Mouse (Mus musculus): Measurements from ENCODE around the gene U2af2. TPM values are rescaled to one million over a fixed set of nuclear protein-coding genes. Genes with fewer than 3 reads are reported as not detected.

Gene U2af2
- polyA plus RNA-seq, 1 experiment from 2014 or later: 107 TPM

DNA sequence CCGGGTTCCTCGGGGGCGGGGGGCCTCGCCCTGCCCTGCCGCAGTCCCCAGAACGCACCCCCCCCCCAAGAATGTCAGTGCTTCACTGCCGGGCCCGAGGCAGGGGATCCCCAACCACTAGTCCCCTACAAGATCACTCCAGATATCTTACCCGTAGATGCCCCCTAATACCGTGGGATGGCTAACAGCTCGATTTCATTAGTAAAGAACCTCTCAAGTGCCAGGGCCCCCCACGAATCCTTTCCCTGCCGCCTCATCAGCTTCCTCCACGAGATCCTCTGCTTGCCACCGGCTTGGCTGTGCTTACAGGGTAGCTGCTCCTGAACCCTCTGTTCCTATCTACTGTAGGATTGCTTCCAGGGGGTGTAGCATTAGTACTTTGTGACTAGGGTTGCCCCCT lies 41.3 kb upstream of the U2af2 start:
- peak; percentile 57 for ATAC-seq (replicated peaks)
- no peaks in the 10 kb centered on the region for H3K27me3 ChIP-seq (replicated peaks)
- peaks cover 22% of the 10 kb centered on the region for H3K4me1 ChIP-seq
- H3K4me3 ChIP-seq: peak overlapping the region; percentile 74
- H3K9ac ChIP-seq: peak overlapping the region; percentile 81
- peak overlapping the region; percentile 74 for H3K4me2 ChIP-seq
- no peaks in the 10 kb centered on the region for H3K36me3 ChIP-seq (replicated peaks)
- no peaks in the 10 kb centered on the region for H3K9me3 ChIP-seq
- peak overlapping the region; percentile 91 for H3K27ac ChIP-seq
- 1% methylated on average over 14 of the region's 15 CpGs for WGBS

- Histone ChIP-seq H3K9me3 (no peaks in the 10 kb centered on the region), H3K27ac (peak overlapping the region; percentile 91), H3K9ac (peak overlapping the region; percentile 81), H3K4me2 (peak overlapping the region; percentile 74), H3K4me1 (peaks cover 17% of the 10 kb centered on the region), H3K36me3 (replicated peaks) (no peaks in the 10 kb centered on the region), H3K27me3 (replicated peaks) (no peaks in the 10 kb centered on the region), H3K4me3 (peak overlapping the region; percentile 74)
- WGBS: 48% methylated on average over 5 of the region's 5 CpGs
- ATAC-seq (replicated peaks): no peak
Measured at GRCm38 (mm10) chr7:5021197-5021596, 40.7 kb upstream of the U2af2 start.

- Histone ChIP-seq H3K9me3 (peaks cover 17% of the 10 kb centered on the region), H3K36me3 (replicated peaks) (peaks cover 48% of the 10 kb centered on the region), H3K27ac (no peak overlapping the region), H3K9ac (no peak overlapping the region), H3K4me1 (no peaks in the 10 kb centered on the region), H3K4me3 (no peak overlapping the region), H3K27me3 (replicated peaks) (no peaks in the 10 kb centered on the region), H3K4me2 (no peak overlapping the region)
- no peak for ATAC-seq (replicated peaks)
- WGBS: 96% methylated on average over 22 of the region's 22 CpGs
Measured at GRCm38 (mm10) chr7:5029543-5029942, 32.4 kb upstream of the U2af2 start.

GRCm38 (mm10) chr7:5029946-5030345 lies 32.0 kb upstream of the U2af2 start:
- Histone ChIP-seq H3K4me1 (no peaks in the 10 kb centered on the region), H3K27me3 (replicated peaks) (no peaks in the 10 kb centered on the region), H3K9me3 (peaks cover 17% of the 10 kb centered on the region), H3K9ac (no peak overlapping the region), H3K27ac (no peak overlapping the region), H3K36me3 (replicated peaks) (peaks cover 50% of the 10 kb centered on the region), H3K4me2 (no peak overlapping the region), H3K4me3 (no peak overlapping the region)
- ATAC-seq (replicated peaks): 0 out of 2 replicates have a peak, but pooled peaks have one; percentile 19
- 94% methylated on average over 21 of the region's 21 CpGs for WGBS

- Histone ChIP-seq H3K9ac (no peak overlapping the region), H3K4me3 (no peak overlapping the region), H3K36me3 (replicated peaks) (peaks cover 57% of the 10 kb centered on the region), H3K4me2 (no peak overlapping the region), H3K4me1 (no peaks in the 10 kb centered on the region), H3K27me3 (replicated peaks) (no peaks in the 10 kb centered on the region), H3K27ac (no peak overlapping the region), H3K9me3 (peaks cover 17% of the 10 kb centered on the region)
- ATAC-seq (replicated peaks): no peak
- WGBS: 86% methylated on average over 63 of the region's 63 CpGs
Measured at GRCm38 (mm10) chr7:5030554-5031275, 31.2 kb upstream of the U2af2 start.

DNA sequence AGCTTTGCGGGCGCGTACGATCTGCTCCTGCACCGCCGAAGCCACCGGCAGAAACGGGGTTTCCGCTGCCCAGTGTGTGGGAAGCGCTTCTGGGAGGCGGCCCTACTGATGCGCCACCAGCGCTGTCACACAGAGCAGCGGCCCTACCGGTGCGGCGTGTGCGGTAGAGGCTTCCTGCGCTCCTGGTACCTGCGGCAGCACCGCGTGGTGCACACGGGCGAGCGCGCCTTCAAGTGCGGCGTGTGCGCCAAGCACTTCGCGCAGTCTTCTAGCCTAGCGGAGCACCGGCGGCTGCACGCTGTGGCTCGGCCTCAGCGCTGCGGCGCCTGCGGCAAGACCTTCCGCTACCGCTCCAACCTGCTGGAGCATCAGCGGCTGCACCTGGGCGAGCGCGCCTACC lies 30.4 kb upstream of the U2af2 start:
- Histone ChIP-seq H3K4me1 (no peaks in the 10 kb centered on the region), H3K9ac (no peak overlapping the region), H3K9me3 (peaks cover 17% of the 10 kb centered on the region), H3K36me3 (replicated peaks) (peaks cover 62% of the 10 kb centered on the region), H3K4me2 (no peak overlapping the region), H3K4me3 (no peak overlapping the region), H3K27me3 (replicated peaks) (no peaks in the 10 kb centered on the region), H3K27ac (no peak overlapping the region)
- WGBS: 84% methylated on average over 46 of the region's 46 CpGs
- ATAC-seq (replicated peaks): no peak; the same call in 1 of the 2 replicates

DNA sequence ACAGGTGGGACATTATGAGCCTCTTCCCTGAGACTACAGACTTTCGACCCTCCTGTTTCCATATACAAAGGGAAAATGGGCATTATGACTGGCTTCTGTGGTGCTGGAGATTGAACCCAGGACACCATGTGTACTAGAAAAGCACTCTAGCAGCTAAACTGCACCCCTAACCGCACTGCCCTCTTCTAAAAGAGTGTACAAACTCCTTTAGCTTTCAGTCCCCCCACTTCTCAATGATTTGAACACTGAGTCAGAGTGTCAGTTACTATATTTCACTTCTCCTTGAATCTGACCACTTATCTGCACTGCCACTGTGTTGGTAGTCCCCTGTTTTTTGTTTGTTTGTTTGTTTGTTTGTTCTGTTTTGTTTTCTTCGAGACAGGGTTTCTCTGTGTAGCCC lies 28.1 kb upstream of the U2af2 start, which contains the start of gene 4632433K11Rik:
Gene 4632433K11Rik, plus strand, starts transcription at position 301 of the 400 bp plus-strand sequence.
- peaks cover 17% of the 10 kb centered on the region for H3K9me3 ChIP-seq
- 92% methylated on average over 3 of the region's 3 CpGs for WGBS
- H3K36me3 ChIP-seq (replicated peaks): peaks cover 62% of the 10 kb centered on the region
- no peak within 1 kb of the TSS for H3K9ac ChIP-seq
- ATAC-seq (replicated peaks): no peak
- H3K4me3 ChIP-seq: no peak within 1 kb of the TSS
- no peaks in the 10 kb centered on the region for H3K27me3 ChIP-seq (replicated peaks)
- H3K4me1 ChIP-seq: peaks cover 11% of the 10 kb centered on the region
- no peak within 1 kb of the TSS for H3K27ac ChIP-seq
- no peak within 1 kb of the TSS for H3K4me2 ChIP-seq

GRCm38 (mm10) chr7:5035628-5036027 lies 26.3 kb upstream of the U2af2 start:
- ATAC-seq (replicated peaks): no peak
- Histone ChIP-seq H3K9me3 (peaks cover 9% of the 10 kb centered on the region), H3K4me2 (no peak overlapping the region), H3K27me3 (replicated peaks) (no peaks in the 10 kb centered on the region), H3K4me1 (peaks cover 19% of the 10 kb centered on the region), H3K4me3 (no peak overlapping the region), H3K9ac (no peak overlapping the region), H3K36me3 (replicated peaks) (peaks cover 43% of the 10 kb centered on the region), H3K27ac (no peak overlapping the region)
- WGBS: 97% methylated on average over 17 of the region's 17 CpGs

GRCm38 (mm10) chr7:5036136-5036535 lies 25.8 kb upstream of the U2af2 start:
- peaks cover 4% of the 10 kb centered on the region; the same call in 1 of the 2 replicates for H3K9me3 ChIP-seq
- H3K4me2 ChIP-seq: no peak overlapping the region
- peaks cover 38% of the 10 kb centered on the region for H3K36me3 ChIP-seq (replicated peaks)
- 95% methylated on average over 9 of the region's 9 CpGs for WGBS
- no peak overlapping the region for H3K9ac ChIP-seq
- H3K4me1 ChIP-seq: peaks cover 19% of the 10 kb centered on the region
- no peak overlapping the region for H3K27ac ChIP-seq
- no peaks in the 10 kb centered on the region for H3K27me3 ChIP-seq (replicated peaks)
- no peak overlapping the region for H3K4me3 ChIP-seq
- no peak for ATAC-seq (replicated peaks)

GRCm38 (mm10) chr7:5037026-5037425 lies 24.9 kb upstream of the U2af2 start:
- Histone ChIP-seq H3K4me3 (no peak overlapping the region), H3K4me1 (peaks cover 19% of the 10 kb centered on the region), H3K36me3 (replicated peaks) (peaks cover 30% of the 10 kb centered on the region), H3K27ac (no peak overlapping the region), H3K27me3 (replicated peaks) (no peaks in the 10 kb centered on the region), H3K4me2 (peak overlapping the region; percentile 58), H3K9me3 (no peaks in the 10 kb centered on the region), H3K9ac (no peak overlapping the region)
- 95% methylated on average over 7 of the region's 7 CpGs for WGBS
- ATAC-seq (replicated peaks): no peak

DNA sequence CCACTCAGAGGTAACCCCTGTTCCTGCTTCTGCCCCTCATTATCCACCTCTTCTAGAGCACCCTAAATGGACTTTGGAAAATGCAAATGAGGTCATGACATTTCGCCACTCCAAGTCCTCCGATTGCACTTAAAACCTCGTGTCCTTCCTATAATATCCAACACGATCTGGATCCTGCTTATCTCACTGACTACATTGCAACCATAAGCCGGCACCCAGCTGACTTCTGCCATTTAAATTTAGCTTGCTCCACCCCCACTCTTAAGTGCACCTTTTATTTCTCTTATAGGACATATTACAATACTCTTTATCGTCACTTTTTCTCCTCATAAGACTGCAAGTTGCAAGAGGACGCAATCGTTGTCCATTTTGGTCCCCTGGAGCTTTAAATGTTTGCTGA lies 24.5 kb upstream of the U2af2 start:
- H3K27ac ChIP-seq: peak overlapping the region; percentile 97
- no peaks in the 10 kb centered on the region for H3K27me3 ChIP-seq (replicated peaks)
- no peaks in the 10 kb centered on the region for H3K9me3 ChIP-seq
- H3K4me1 ChIP-seq: peaks cover 19% of the 10 kb centered on the region
- WGBS: 90% methylated on average over 8 of the region's 8 CpGs
- H3K4me3 ChIP-seq: peak overlapping the region; percentile 57
- peaks cover 26% of the 10 kb centered on the region for H3K36me3 ChIP-seq (replicated peaks)
- no peak overlapping the region for H3K9ac ChIP-seq
- no peak for ATAC-seq (replicated peaks)
- H3K4me2 ChIP-seq: peak overlapping the region; percentile 58

DNA sequence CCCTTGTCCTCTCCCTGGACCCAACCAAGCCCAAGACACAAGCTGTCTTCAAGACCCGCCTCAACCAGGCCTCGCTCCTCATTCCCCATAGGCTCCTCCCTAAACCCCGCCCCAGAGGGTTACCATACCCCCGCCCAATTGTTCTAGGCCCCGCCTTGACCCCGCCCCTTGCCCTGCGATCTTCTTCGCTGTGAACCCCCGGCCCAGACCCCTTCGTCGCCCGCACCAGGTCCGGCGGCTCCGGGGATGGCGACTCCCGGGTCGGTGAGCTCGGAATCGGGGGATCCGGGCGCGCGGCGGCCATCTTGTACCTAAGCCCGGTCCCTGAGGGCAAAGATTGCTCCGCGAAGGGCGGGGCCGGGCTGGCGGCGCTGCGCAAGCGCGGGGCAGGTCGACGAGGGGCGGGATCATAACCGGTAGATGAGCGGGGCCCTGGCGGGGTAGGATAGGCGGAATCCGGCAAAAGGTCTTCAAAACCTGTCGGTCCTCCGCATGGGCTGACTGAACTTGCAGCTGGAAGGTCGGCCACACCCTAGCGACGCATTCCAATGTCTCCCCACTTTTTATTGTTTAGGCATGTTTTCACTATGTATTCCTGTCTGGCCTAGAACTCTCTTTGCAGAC lies 23.7 kb upstream of the U2af2 start, which contains the start of gene Zfp784:
Gene Zfp784, minus strand, starts transcription at position 338 of the 624 bp plus-strand sequence.
- peak; percentile 95 for ATAC-seq (replicated peaks)
- no peaks in the 10 kb centered on the region for H3K27me3 ChIP-seq (replicated peaks)
- H3K4me3 ChIP-seq: peak within 1 kb of the TSS; percentile 57
- peaks cover 19% of the 10 kb centered on the region for H3K4me1 ChIP-seq
- H3K36me3 ChIP-seq (replicated peaks): peaks cover 20% of the 10 kb centered on the region
- H3K27ac ChIP-seq: peak within 1 kb of the TSS; percentile 97
- H3K9me3 ChIP-seq: no peaks in the 10 kb centered on the region
- H3K9ac ChIP-seq: peak within 1 kb of the TSS; percentile 64
- WGBS: under 1% methylated on average over 48 of the region's 48 CpGs
- H3K4me2 ChIP-seq: peak within 1 kb of the TSS; percentile 58

Data from midbrain, embryonic 15.5 days (tissue).